Mouse (Mus musculus): ENCODE results near the gene Ddx46.

The Ddx46 gene

DNA sequence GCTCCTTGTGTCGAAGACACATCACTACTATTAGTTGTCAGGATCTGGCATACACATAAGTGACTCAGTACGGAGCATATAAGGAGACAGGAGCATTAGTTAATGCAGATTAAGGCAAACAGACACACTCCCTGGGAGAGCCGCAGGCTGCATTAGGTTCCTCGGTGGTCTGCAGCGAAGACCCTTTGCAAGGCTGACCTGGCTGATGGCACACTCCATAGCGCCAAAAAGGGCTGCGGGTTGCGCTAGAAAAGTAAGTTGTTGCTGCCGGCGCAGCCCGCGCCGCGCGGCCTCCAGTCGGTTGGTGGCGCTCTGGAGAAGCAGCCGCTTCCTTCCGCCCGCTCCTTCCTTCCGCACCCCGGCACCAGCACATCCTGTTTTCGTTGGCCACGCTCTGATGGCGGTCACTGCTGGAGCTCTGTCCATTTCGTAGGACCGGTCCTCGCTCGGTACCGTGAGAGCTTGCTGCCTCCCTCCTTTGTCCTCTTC lies at the start of gene Ddx46:
Ddx46 (plus strand) TSS at position 389 of the 489 bp plus-strand sequence.
- DNase-seq, result peak; percentile 86

DNA sequence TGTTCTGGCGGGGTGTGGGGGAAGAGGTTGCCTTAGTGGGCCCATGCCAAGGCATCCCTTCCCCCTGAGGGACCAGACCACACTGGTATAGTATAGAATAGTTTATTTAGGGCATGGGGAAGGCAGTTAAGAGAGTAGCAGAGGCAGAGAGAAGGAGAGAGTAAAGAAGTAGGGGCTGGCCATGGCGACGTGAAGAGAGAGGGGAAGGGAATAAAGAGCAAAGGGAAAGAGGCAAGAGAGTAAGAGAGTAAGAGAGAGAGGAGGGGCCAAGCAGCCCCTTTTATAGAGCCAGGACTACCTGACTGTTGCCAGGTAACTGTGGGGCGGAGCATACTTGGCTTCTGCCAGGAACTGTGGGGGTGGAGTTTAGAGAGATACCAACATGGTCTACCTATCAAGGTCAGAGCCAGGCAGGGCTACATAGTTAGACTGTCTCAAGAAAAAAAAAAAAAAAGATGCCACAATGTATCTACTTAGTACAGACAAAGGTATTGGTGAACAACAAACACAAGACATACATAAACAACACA lies 42.8 kb upstream of the Ddx46 start:
- DNase-seq, result peak; percentile 36

DNA sequence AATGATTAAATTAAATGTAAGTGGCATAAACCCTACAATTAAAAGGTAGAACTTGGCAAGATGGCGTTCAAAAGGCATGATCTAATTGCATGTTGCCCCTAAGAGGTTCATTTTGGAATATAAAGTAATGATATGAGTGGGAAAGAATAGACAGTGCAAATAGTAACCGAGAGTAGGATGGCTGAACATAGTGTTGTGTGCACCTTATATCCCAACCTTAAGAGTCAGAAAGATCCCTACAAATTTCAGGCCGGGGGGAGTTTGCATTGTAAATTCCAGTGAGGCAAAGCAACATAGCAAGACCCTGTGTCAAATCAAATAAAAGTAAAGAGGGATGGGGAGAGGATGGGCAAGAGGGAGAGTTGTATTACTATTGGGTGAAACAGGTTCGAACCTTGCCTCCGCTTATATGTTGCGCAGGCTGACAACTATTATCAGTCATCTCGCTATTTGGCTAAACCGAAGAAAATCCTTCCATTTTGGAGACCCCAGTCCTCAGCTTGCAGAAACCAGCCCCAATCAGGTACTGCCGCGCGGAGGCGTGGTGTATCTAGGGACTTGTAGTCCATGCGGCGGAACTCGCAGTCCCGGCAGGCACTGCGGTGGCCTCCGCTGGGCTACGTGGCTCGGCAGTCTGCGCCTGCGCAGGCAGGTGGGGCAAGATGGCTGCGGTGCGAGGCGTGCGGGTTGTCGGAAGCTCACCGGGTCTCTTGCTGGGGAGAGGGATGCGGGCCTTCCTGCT lies 42.1 kb upstream of the Ddx46 start:
- peak; percentile 97 for DNase-seq

DNA sequence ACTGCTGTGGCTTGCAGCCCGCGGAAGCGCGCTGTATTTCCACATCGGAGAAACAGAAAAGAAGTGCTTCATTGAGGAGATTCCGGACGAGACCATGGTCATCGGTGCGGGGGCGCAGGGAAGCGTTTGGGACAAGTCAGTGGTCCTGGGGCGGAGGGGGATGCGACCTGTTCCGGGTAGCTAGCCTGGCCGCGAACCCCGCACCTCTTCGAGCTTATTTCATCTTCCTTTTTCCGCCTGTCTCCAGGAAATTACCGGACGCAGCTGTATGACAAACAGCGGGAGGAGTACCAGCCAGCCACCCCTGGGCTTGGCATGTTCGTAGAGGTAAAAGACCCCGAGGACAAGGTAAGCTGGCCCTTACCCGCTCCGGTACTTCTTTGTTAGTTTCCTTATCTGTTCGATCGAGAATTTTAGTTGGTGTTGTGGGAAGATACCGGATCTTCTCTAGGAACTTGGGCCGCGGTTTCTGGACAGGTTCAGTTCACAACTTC lies 41.5 kb upstream of the Ddx46 start:
- DNase-seq, result no peak

DNA sequence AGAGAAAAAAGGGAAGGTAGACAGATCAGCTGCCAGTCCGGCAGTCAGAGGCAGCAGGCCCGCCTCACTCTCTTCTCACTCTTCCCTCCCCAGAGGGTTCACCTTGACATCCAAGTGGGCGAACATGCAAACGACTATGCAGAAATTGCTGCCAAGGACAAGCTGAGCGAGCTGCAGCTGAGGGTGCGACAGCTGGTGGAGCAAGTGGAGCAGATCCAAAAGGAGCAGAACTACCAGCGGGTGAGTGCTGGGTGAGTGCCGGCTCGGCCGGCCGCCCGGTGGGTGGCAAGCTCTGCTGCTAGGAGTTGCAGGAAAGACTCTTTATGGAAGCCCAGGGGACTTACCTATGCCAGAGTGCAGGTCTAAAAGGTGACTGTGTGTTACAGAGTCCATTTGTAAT lies 39.5 kb upstream of the Ddx46 start:
- DNase-seq, result no peak

DNA sequence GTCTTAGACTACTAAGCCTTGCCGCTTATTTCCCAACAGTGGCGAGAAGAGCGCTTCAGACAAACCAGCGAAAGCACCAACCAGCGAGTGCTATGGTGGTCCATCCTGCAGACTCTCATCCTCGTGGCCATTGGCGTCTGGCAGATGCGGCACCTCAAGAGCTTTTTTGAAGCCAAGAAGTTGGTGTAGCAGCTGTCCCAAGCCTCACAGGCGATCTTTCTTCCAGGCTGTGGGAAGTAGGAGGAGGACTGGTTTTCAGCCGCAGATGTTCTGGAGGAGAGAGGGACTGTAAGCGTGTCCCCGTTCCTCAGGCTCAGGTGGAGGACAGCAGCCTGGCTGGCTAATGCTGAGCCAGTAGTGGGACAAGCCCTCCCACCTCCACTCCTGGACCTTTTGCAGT lies 38.0 kb upstream of the Ddx46 start:
- DNase-seq, result no peak

DNA sequence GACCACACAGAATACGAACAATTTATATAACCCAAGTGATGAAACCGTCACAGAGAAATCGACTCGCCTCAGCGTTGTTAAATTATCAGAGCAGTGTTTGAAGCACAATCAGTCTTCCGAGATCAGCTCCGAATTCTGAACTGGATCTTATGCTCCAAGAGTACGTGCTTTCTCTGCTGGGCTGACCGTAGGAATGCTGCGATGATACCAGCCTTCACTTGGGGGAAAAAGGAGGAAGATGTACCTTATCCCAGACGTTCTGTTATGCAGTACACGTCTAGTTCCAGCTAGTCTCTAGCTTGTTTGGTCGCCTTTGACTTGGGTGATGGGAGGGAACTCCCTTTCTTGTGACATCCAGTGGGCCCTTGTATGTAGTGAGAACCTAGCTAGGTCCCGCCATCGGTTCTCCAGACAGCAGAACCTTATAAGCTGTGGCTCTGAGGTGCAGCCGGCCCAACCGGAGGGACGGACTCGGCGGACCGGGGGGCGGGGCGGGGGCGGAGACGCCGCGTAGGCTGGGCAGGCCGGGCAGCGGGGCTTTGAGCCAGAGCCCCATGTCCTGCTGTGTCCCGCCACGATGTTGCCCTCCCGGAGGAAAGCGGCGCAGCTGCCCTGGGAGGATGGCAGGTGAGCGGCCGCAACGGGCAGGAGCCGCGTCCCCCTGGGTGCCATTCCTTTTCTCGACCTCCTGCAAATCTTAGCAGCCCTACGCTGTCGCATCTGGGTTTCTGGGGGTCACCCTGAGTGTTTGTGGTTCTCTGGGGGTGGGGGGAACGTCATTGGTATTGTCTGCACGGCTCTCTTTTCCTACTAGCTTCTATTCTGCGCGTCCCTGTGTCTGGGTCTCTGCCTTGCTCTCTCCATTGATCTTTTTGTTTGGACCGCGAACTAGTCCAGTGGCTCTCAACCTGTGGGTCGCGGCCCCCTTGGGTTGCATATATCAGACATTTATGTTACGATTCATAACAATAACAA lies 35.0 kb upstream of the Ddx46 start, which contains the start of gene B4galt7:
B4galt7 (plus strand) TSS at position 331 of the 975 bp plus-strand sequence.
- peak; percentile 89 for DNase-seq

DNA sequence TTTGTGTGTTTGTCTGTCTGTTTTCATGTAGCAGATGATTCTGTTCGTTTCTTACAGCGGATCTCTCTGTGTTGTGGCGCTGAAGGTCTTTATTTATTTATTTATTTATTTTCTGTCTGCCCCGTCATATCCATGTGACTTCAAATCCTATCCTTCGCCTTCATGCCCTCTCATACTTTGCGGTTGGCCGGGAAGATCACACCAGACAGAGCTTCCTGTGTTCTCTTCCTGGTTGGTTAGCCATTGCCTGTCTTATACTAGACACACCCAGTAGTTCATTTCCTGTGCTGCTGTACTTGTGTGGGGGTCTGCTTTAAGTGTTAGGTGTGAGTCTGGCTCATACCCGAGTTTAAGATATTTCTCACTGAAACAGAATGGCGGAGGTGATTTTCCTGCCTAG lies 34.2 kb upstream of the Ddx46 start:
- peak; percentile 21 for DNase-seq

DNA sequence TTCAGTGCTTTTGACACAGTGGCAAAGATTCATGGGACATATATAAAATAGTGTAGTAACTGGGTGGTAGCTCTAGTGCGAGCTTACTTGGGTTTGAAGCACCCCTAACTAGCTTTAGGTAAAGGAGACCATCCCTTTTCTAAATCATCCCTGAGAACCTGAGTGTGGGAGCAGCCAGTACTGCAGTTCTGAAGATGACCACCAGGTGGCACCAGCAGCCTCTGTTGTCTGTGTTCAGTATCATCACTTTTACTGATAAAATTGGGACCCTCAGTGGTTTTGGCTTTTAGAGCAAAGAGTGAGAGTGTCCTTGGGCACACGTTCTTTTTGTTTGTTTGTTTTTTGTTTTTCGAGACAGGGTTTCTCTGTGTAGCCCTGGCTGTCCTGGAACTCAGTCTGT lies 33.2 kb upstream of the Ddx46 start:
- DNase-seq, result peak; percentile 83

DNA sequence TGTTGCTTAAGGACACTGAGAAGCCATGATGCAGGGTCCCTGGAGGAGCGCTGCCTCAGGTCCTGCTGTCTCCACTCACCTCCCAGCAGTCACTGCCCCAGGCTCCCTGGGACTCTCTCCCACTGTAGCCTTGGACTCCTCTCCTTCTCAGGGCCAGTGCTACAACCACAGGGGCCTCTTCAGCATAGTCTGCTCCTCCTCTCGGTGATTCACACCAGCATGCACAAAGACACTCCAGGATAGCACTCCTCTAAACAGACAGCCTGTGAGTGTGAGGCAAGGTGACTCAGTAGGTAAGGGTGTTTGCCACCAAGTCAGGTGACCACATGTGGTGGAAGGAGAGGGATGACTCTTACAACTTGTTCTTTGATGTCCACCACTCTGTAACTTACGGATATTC lies 30.2 kb upstream of the Ddx46 start:
- DNase-seq, result no peak

DNA sequence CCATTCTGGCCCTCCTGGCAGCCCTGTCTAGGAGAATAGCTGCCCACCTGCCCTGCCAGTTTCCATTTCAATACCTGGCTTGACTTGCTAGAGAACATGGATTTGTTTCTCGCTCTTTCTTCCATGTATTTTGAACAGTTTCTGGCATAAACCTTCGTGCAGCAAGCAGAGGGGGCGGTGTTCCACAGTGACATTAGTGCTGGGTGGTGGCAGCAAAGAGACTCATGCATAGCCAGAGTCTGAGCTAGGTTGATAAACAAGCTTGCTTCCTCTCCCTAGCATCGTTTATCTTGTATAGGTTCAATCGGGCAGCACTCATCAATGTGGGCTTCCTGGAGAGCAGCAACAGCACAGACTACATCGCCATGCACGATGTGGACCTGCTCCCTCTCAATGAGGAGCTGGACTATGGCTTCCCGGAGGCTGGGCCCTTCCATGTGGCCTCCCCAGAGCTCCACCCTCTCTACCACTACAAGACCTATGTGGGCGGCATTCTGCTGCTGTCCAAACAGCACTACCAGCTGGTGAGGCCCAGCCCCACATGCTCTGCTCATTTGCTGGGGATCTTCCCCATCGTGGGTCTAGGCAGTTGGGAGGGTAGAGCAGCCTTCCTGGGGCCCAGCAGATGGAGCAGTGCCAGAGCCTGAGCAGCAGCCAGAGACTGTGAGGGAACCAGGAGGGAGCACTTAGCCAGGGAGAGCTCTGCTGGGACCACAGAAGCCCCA lies 27.8 kb upstream of the Ddx46 start:
- no peak for DNase-seq

DNA sequence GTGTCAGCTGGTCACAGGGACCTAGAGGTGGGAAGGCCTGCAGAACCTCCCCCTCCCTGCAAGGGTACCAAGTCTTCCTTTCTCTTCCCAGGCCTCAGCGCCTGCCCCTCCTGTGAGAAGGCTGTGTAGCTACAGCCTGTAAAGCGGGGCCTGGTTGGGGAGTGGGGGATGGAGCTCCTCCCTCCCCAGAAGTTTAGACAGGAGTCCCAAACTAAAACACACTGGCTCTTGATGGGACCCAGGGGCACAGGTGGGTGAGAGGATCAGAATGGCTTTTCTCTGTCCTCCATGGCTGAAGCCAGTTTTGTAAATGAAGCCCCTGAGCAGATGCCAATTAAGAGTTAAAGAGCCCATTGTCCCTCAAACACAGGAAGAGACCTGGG lies 27.2 kb upstream of the Ddx46 start:
- DNase-seq, result no peak

DNA sequence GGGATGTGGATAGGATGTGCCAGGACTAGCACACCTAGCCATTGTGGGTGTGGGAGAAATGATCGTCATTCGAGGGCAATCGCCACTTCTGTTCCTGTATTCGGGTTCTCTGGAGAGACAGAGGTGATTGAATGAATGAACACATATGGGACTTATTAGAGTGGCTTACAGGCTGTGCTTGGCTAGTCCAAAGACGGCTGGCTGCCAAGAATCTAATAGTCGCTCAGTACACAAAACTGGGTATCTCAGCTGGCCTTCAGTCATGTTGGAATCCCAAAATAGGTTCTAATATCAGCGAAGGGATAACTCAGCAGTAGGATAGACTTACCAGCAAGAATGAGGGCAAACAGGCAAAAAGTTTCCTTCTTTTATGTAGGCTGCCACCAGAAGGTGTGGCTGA lies 22.8 kb upstream of the Ddx46 start:
- no peak for DNase-seq

DNA sequence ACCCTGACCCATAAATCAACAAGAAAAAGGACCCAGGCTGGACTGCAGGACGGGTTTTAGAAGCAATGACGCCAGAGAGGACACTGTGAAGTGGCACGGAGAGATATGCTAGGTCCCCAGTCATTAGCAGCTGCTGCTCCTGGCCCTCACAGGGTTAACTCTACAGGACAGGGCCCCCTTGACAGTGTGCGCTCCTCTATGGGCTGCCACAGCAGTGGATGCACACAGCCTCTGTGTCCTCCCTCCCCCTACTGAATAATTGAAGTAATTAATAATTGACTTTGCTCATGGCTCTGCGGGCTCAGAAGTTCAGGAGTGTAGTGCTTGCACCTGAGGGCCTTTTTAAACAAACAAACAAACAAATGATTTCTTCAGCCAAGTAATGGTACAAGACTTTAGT lies 21.4 kb upstream of the Ddx46 start:
- DNase-seq, result peak; percentile 34

DNA sequence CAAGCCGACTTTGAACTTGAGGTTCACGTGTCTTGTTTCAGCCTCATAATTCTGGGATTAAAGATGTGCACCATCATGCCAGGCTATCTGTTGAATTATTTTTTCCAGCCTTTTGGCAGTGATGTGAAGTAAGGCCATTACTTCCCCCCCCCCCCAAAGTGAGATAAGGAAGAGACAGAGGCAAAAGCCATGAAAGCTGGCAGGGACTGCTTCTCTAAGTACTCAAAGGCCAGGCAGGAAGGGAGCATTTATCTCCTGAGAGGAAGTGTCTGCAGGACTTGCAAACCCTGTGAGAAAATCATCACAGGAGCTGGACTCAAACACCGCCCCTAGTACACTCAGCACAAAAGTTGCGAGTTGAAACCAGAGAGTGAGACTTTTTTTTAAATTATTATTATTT lies 15.5 kb upstream of the Ddx46 start:
- no peak for DNase-seq

DNA sequence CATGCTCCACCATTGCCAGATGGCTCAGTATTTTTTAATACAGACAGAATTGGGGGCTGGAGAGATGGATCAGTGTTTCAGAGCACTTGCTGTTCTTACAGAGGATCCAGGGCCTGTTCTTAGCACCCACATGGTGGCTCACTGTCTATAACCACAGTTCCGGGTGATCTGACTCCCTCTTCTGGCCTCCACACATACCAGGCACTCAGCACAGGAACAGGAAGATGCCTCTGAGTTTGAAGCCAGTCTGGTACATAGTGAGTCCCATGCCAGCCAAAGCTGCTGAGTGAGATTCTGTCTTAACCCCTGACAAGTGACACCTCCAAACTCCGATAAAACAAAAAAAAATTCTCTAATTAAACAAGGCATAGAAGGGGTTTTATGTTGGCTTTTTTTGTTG lies 14.6 kb upstream of the Ddx46 start:
- DNase-seq, result no peak

DNA sequence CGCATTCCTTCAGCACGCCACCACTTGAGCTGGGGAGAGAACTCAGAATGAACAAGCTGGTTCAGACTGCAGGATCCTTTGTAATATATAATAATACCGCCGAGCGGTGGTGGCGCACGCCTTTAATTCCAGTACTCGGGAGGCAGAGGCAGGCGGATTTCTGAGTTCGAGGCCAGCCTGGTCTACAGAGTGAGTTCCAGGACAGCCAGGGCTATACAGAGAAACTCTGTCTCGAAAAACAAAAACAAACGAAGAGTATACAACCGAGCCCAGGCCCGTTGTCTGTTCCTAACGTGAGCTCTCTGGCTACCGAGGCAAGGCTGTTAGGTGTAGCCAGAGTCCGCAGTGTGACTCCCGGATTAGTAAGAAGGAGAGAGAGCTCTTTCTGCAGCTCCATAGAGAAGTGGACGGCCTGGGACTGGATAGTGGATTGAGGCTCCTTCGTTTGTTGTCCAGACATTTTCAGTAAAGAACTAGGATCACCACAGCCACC lies 12.6 kb upstream of the Ddx46 start:
- peak; percentile 20 for DNase-seq

DNA sequence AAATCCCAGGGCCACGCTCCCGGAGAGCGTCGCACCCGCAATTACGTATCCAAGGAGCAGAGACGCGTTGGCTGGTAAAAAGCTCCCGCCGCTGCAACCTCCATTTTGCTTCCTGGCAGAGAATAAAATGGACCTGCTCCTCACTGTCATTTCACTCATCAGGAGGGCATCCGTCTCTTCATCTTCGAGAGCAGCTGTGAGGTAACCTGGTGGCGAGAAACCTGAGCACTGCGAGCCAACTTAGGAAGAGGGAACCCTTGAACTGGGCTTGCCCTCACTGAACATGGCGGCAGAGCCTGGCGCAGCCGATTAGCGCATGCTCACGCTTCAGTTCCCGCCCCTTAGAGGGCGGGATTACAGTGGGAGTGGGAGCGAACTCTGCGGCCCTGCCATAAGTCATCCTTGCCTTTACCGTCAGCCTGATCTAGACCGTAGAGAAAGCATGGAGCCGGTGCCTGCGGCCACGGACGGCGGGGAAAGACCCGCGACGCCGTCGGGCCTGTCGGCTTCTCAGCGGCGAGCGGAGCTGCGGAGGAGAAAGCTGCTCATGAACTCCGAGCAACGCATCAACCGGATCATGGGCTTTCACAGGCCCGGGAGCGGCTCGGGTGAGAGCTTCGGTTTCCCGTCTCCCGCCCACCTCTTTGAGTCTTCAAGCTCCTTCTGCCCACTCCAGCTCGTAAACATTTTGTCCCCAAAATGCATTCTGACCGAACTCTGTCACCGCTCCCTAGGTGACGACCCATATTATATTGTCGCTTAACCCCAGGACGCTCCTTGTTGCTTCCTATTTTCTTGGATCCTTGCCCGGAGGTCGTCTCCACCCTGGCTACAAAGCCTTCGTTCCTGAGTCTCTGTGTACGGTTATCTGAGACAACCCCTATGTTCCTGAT lies 11.9 kb upstream of the Ddx46 start, which contains the start of gene Caml:
Caml (plus strand) TSS at position 357 of the 893 bp plus-strand sequence.
- peak; percentile 92 for DNase-seq

DNA sequence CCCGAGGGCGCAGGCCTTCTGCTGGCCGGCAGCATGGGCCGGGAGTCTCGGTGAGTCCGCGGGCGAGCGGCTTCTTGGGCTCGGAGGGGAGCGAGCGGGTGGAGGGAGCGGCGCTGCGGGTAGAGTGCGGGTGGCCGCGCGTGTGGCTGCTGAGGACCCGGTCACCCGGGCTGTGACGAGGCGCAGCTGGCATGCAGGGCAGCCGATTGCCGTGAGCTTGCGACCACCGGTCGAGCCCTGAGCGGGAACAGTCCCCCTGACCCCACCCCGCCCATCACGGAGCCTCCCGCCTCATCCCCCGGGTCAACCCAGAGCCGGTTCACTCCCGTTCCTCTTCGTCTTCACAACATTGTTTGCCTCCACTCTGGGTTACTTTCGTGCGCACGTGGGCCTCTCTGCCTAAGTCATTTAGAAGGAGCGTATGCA lies 332 bp downstream of the Ddx46 start:
- DNase-seq, result no peak

DNA sequence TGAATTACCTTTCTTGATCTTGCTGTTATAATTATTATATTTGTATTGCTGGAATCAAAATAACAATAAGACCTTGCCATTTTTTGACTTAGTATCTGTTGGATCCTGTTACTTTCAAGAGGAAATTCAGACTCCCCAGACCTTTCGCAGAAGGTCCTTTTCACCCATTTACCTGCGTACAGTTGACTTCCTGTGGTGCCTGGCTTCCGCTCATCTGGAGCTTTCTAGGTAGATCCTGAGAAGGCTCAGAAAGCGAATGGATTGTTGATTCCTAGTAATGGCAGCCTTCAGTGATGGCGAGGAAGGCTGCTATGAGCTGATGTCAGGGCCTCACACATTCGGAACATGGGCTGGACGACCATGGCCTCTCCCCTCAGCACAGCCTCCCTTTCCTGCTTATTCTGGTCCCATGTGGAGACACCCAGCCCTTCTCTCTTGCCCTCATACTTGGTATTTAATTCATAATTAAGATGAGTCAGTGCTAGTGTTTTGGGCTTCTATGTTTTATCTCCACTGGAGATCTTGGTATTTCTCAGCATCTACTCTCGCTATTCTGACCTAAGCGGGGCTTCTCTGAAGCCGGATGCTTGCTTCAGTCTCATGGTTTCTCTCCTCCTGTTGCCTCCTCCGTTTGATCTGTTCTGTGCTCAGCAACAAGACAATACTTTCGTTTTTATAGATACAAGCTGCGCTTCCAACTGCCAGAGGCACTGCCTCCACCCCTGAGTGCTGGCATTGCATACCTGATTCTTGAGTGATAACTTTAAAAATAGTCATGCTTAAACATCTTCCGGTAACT lies 1.6 kb downstream of the Ddx46 start:
- no peak for DNase-seq

Measured in kidney, adult 9 months (tissue).